28 mouse cellular contexts compared by ENCODE assay signal in genomic region chr14:12637121-12637754, GRCm38 (mm10).
A peak's percentile ranks its signal among the peaks of the same experiment; 100 is the strongest.
DNase-seq lines count a peak whose midpoint lies in the region; ATAC-seq and TF ChIP-seq lines count a peak whose summit lies in the region.
"Had no signal": no experiment of that assay in that cellular context is flagged by ENCODE, and none has a peak within 500 bp of the region (broad histone marks: within the 10 kb centered on the region; RNA-seq: fewer than 3 reads in every experiment).

No protein-coding gene starts in this region.

- peak; percentile 85 for DNase-seq in heart, adult 11 months
- DNase-seq in hindbrain, postnatal 0 days (ENCODE audit: low spot score), result no peak
- no peak for DNase-seq in hindbrain, embryonic 10.5 days (ENCODE audit: low spot score)
- DNase-seq in heart, postnatal 14 days, result peak; percentile 4 to 12
- DNase-seq in frontal cortex, postnatal 14 days (ENCODE audit: low spot score in 2 of 2), result no peak
- DNase-seq in frontal cortex, postnatal 36 days (ENCODE audit: low spot score in 2 of 2), result no peak
- DNase-seq: adrenal gland, postnatal 36 days; cerebellum, adult 11-12 months; cerebellum, postnatal 10 days; gastrocnemius, postnatal 25 days; kidney, adult 2 months; liver; lung, postnatal 36 days; right cerebral cortex, postnatal 14 days; thymus, adult 2 months; thymus, postnatal 4 days had no signal

- 25% methylated on average over 7 of the region's 7 CpGs for WGBS in heart, embryonic 12.5 days
- WGBS in hindbrain, postnatal 0 days, result 74% methylated on average over 7 of the region's 7 CpGs
- WGBS in hindbrain, embryonic 10.5 days, result 84% methylated on average over 7 of the region's 7 CpGs
- 46% methylated on average over 7 of the region's 7 CpGs for WGBS in midbrain, embryonic 15.5 days

- no peak overlapping the region for H3K4me2 ChIP-seq in heart, embryonic 12.5 days
- H3K4me2 ChIP-seq in hindbrain, postnatal 0 days (ENCODE audit: low read depth, low read length), result no peak overlapping the region
- no peak overlapping the region for H3K4me2 ChIP-seq in midbrain, embryonic 15.5 days
- H3K4me2 ChIP-seq: liver, embryonic 15.5 days; lung, embryonic 15.5 days had no signal

- H3K9ac ChIP-seq in heart, embryonic 12.5 days, result no peak overlapping the region
- H3K9ac ChIP-seq in hindbrain, postnatal 0 days (replicated peaks; ENCODE audit: low read length), result no peak overlapping the region
- no peak overlapping the region for H3K9ac ChIP-seq in midbrain, embryonic 15.5 days
- H3K9ac ChIP-seq: liver, embryonic 15.5 days; lung, embryonic 15.5 days had no signal

- intact Hi-C loops in heart, postnatal 14 days (cut with DNase I), result no loop called here

- no peaks in the 10 kb centered on the region for H3K27me3 ChIP-seq in heart, embryonic 12.5 days (replicated peaks)
- H3K27me3 ChIP-seq in hindbrain, postnatal 0 days (ENCODE audit: insufficient read depth, low read length), result no peaks in the 10 kb centered on the region
- no peaks in the 10 kb centered on the region for H3K27me3 ChIP-seq in hindbrain, embryonic 10.5 days (ENCODE audit: insufficient read depth, poor library complexity, severe bottlenecking)
- H3K27me3 ChIP-seq in midbrain, embryonic 15.5 days (replicated peaks), result no peaks in the 10 kb centered on the region
- H3K27me3 ChIP-seq: liver, embryonic 15.5 days; lung, embryonic 15.5 days; megakaryocyte, embryonic 14.5 days had no signal

- no peak overlapping the region for H3K4me3 ChIP-seq in heart, embryonic 12.5 days
- no peak overlapping the region for H3K4me3 ChIP-seq in hindbrain, postnatal 0 days (ENCODE audit: low read length)
- H3K4me3 ChIP-seq in hindbrain, embryonic 10.5 days, result no peak overlapping the region
- H3K4me3 ChIP-seq in midbrain, embryonic 15.5 days, result no peak overlapping the region
- H3K4me3 ChIP-seq: embryonic facial prominence, embryonic 10.5 days; heart, adult 2 months; left cerebral cortex, adult 2 months; limb, embryonic 10.5 days; liver, embryonic 15.5 days; lung, embryonic 15.5 days; megakaryocyte, embryonic 14.5 days had no signal

- no peaks in the 10 kb centered on the region for H3K9me3 ChIP-seq in heart, embryonic 12.5 days (replicated peaks)
- H3K9me3 ChIP-seq in hindbrain, postnatal 0 days (ENCODE audit: low read length), result no peaks in the 10 kb centered on the region
- no peaks in the 10 kb centered on the region for H3K9me3 ChIP-seq in hindbrain, embryonic 10.5 days
- no peaks in the 10 kb centered on the region for H3K9me3 ChIP-seq in midbrain, embryonic 15.5 days
- H3K9me3 ChIP-seq: embryonic facial prominence, embryonic 10.5 days; limb, embryonic 10.5 days; liver, embryonic 15.5 days; lung, embryonic 15.5 days; megakaryocyte, embryonic 14.5 days had no signal

- ATAC-seq in heart, embryonic 12.5 days (ENCODE audit: insufficient number of reproducible peaks, low FRiP score), result no peak; the same call in 1 of the 2 replicates
- 0 out of 2 replicates have a peak, but pooled peaks have one; percentile 45 for ATAC-seq in hindbrain, postnatal 0 days
- peak; percentile 91 for ATAC-seq in midbrain, embryonic 15.5 days (replicated peaks)
- ATAC-seq: inflammation-experienced regulatory T-cells, adult 6 months had no signal

- no peak overlapping the region for H3K27ac ChIP-seq in heart, embryonic 12.5 days (ENCODE audit: poor library complexity, severe bottlenecking)
- no peak overlapping the region for H3K27ac ChIP-seq in hindbrain, postnatal 0 days
- H3K27ac ChIP-seq in hindbrain, embryonic 10.5 days, result no peak overlapping the region
- peak overlapping the region; percentile 28; the same call in 1 of the 2 replicates for H3K27ac ChIP-seq in midbrain, embryonic 15.5 days
- H3K27ac ChIP-seq: embryonic facial prominence, embryonic 10.5 days; heart, adult 2 months; kidney, postnatal 0 days; left cerebral cortex, adult 2 months; limb, embryonic 10.5 days; liver, embryonic 15.5 days; lung, embryonic 15.5 days; stomach, postnatal 0 days had no signal

- no peak for TF ChIP-seq CTCF in hindbrain, postnatal 0 days (IDR thresholded peaks at IDR 0.05; ENCODE audit: low read depth)

- H3K36me3 ChIP-seq in heart, embryonic 12.5 days, result no peaks in the 10 kb centered on the region
- no peaks in the 10 kb centered on the region for H3K36me3 ChIP-seq in hindbrain, postnatal 0 days (ENCODE audit: insufficient read depth, low read length)
- no peaks in the 10 kb centered on the region for H3K36me3 ChIP-seq in hindbrain, embryonic 10.5 days
- H3K36me3 ChIP-seq in midbrain, embryonic 15.5 days (replicated peaks), result no peaks in the 10 kb centered on the region
- H3K36me3 ChIP-seq: embryonic facial prominence, embryonic 10.5 days; limb, embryonic 10.5 days; liver, embryonic 15.5 days; lung, embryonic 15.5 days had no signal

- H3K4me1 ChIP-seq in heart, embryonic 12.5 days (replicated peaks), result peaks cover 8% of the 10 kb centered on the region
- no peaks in the 10 kb centered on the region for H3K4me1 ChIP-seq in hindbrain, postnatal 0 days (ENCODE audit: insufficient read depth, low read length)
- H3K4me1 ChIP-seq in hindbrain, embryonic 10.5 days (replicated peaks), result no peaks in the 10 kb centered on the region
- no peaks in the 10 kb centered on the region; the same call in 1 of the 2 replicates for H3K4me1 ChIP-seq in midbrain, embryonic 15.5 days
- H3K4me1 ChIP-seq: embryonic facial prominence, embryonic 10.5 days; limb, embryonic 10.5 days; liver, embryonic 15.5 days; lung, embryonic 15.5 days; megakaryocyte, embryonic 14.5 days had no signal

Comparison
In these comparisons a context has a peak if more than half of its experiments do, and no peak if none do; other contexts are left out.
1. DNase-seq: peak in heart, adult 11 months (single experiment) and heart, postnatal 14 days (2 of 2); none in hindbrain, postnatal 0 days (single experiment), hindbrain, embryonic 10.5 days (single experiment), frontal cortex, postnatal 14 days (0 of 2) and frontal cortex, postnatal 36 days (0 of 2).